Mouse (Mus musculus): Measurements from ENCODE around the gene Map3k5.

GRCm38 (mm10) chr10:19907246-19907804 is 26.9 kb upstream of the Map3k5 start, which contains the start of gene Pex7:
- peak; percentile 54 for TF ChIP-seq POLR2A (IDR thresholded peaks at IDR 0.05; ENCODE audit: borderline replicate concordance, extremely low read depth, insufficient read depth, insufficient read length, poor library complexity, severe bottlenecking)
- peak; percentile 97 for TF ChIP-seq CTCF (IDR thresholded peaks at IDR 0.05; ENCODE audit: borderline replicate concordance, extremely low read depth, insufficient read depth, insufficient read length)
